In genomic region chr5:3460907-3461306, GRCm38 (mm10) we compare ENCODE assay signal across 13 mouse cellular contexts.
DNase-seq lines count a peak whose midpoint lies in the region; ATAC-seq and TF ChIP-seq lines count a peak whose summit lies in the region.
"Had no signal": no experiment of that assay in that cellular context is flagged by ENCODE, and none has a peak within 500 bp of the region (broad histone marks: within the 10 kb centered on the region; RNA-seq: fewer than 3 reads in every experiment).

No protein-coding gene starts in this region.

- no peak for TF ChIP-seq CTCF in MEL (IDR thresholded peaks at IDR 0.05 in 2 of 3, conservative IDR thresholded peaks at IDR 0.05 in 1 of 3; ENCODE audit: control insufficient read depth in 1 of 3, insufficient read depth in 1 of 3, low read depth in 2 of 3, low read length in 3 of 3, poor library complexity in 1 of 3, severe bottlenecking in 1 of 3)
- no peak for TF ChIP-seq CTCF in intestine, postnatal 0 days (IDR thresholded peaks at IDR 0.05; ENCODE audit: low read depth)

- TF ChIP-seq RAD21 in MEL (IDR thresholded peaks at IDR 0.05; ENCODE audit: low read depth, low read length) = no peak

- H3K36me3 ChIP-seq in MEL (ENCODE audit: control insufficient read depth in 1 of 2, insufficient read depth in 2 of 2, low read length in 2 of 2) = peaks cover 0 to 30% of the 10 kb centered on the region in 2 experiments; a peak in 3 of 4 replicates
- no peaks in the 10 kb centered on the region for H3K36me3 ChIP-seq in splenic B cell, adult 2 months (ENCODE audit: control insufficient read depth, insufficient read depth, low read length, poor library complexity, severe bottlenecking)
- no peaks in the 10 kb centered on the region for H3K36me3 ChIP-seq in intestine, postnatal 0 days (ENCODE audit: control insufficient read depth, insufficient read depth)
- H3K36me3 ChIP-seq: liver, embryonic 15.5 days; neural tube, embryonic 13.5 days had no signal

- peaks cover 19% of the 10 kb centered on the region for H3K79me2 ChIP-seq in MEL (ENCODE audit: control insufficient read depth, insufficient read depth, low read length, poor library complexity)

- H3K4me3 ChIP-seq in MEL (ENCODE audit: control insufficient read depth in 1 of 2, insufficient read depth in 1 of 2, low read depth in 2 of 2, low read length in 2 of 2) = no peak overlapping the region
- no peak overlapping the region for H3K4me3 ChIP-seq in intestine, postnatal 0 days (ENCODE audit: low read depth, low read length)
- H3K4me3 ChIP-seq: layer of hippocampus, adult 2 months; liver, embryonic 15.5 days; neural tube, embryonic 13.5 days had no signal

- no peak for TF ChIP-seq POLR2A in MEL (IDR thresholded peaks at IDR 0.05; ENCODE audit: control insufficient read depth in 1 of 2, insufficient read depth in 1 of 2, low read depth in 1 of 2, low read length in 2 of 2, poor library complexity in 1 of 2)

- TF ChIP-seq EP300 in MEL (IDR thresholded peaks at IDR 0.05; ENCODE audit: low read depth in 1 of 2, low read length in 2 of 2) = no peak

- no peak overlapping the region for H3K27ac ChIP-seq in MEL (ENCODE audit: control insufficient read depth, low read depth, low read length)
- no peak overlapping the region for H3K27ac ChIP-seq in intestine, postnatal 0 days (ENCODE audit: low read depth, low read length)
- H3K27ac ChIP-seq: layer of hippocampus, adult 2 months; liver, embryonic 15.5 days; neural tube, embryonic 13.5 days had no signal

- H3K9me3 ChIP-seq in MEL (replicated peaks; ENCODE audit: insufficient read depth, low read length) = no peaks in the 10 kb centered on the region
- no peaks in the 10 kb centered on the region for H3K9me3 ChIP-seq in intestine, postnatal 0 days (ENCODE audit: control insufficient read depth)
- H3K9me3 ChIP-seq: liver, embryonic 15.5 days; neural tube, embryonic 13.5 days had no signal

- H3K4me1 ChIP-seq in MEL (ENCODE audit: control insufficient read depth in 1 of 2, insufficient read depth in 2 of 2, low read length in 2 of 2) = no peaks in the 10 kb centered on the region; a peak in 1 of 4 replicates
- no peaks in the 10 kb centered on the region for H3K4me1 ChIP-seq in intestine, postnatal 0 days (replicated peaks; ENCODE audit: control insufficient read depth, insufficient read depth, low read length)
- H3K4me1 ChIP-seq: neural tube, embryonic 13.5 days had no signal

- H3K27me3 ChIP-seq in MEL (ENCODE audit: control insufficient read depth in 1 of 2, insufficient read depth in 2 of 2, low read length in 2 of 2) = no peaks in the 10 kb centered on the region
- H3K27me3 ChIP-seq in splenic B cell, adult 2 months (ENCODE audit: control insufficient read depth, insufficient read depth, low read length, poor library complexity, severe bottlenecking) = no peaks in the 10 kb centered on the region
- no peaks in the 10 kb centered on the region for H3K27me3 ChIP-seq in intestine, postnatal 0 days (replicated peaks; ENCODE audit: control insufficient read depth, insufficient read depth, low read length)
- H3K27me3 ChIP-seq: liver, embryonic 15.5 days; neural tube, embryonic 13.5 days had no signal

- peak; percentile 14 to 28 for DNase-seq in spleen, adult 18-20 months
- no peak for DNase-seq in spleen, postnatal 14 days (ENCODE audit: low spot score in 2 of 2)
- DNase-seq in MEL (ENCODE audit: low read depth, low spot score) = peak; percentile 27
- peak; percentile 55 for DNase-seq in splenic B cell, adult 2 months (ENCODE audit: low read depth, low spot score)
- DNase-seq in gastrocnemius, adult 8-10 months (ENCODE audit: low spot score in 2 of 2) = no peak
- DNase-seq in ovary, postnatal 36 days (ENCODE audit: low spot score) = no peak
- DNase-seq: kidney, adult 18-20 months had no signal

- 51% methylated on average over 9 of the region's 9 CpGs for whole genome bisulfite sequencing in intestine, postnatal 0 days

- H3K4me2 ChIP-seq in intestine, postnatal 0 days (replicated peaks; ENCODE audit: low read depth) = no peak overlapping the region
- H3K4me2 ChIP-seq: liver, embryonic 15.5 days; midbrain, embryonic 11.5 days; neural tube, embryonic 13.5 days had no signal

- H3K9ac ChIP-seq in MEL (ENCODE audit: control insufficient read depth, low read depth, low read length, poor library complexity, severe bottlenecking) = no peak overlapping the region
- no peak overlapping the region for H3K9ac ChIP-seq in intestine, postnatal 0 days (ENCODE audit: low read depth, low read length)
- H3K9ac ChIP-seq: liver, embryonic 15.5 days; neural tube, embryonic 13.5 days had no signal

- ATAC-seq in inflammation-experienced regulatory T-cells, adult 6 months = peak; percentile 77
- ATAC-seq in intestine, postnatal 0 days = no peak

TF ChIP-seq in MEL, 35 proteins besides CTCF, POLR2A, EP300 and RAD21:
- TF ChIP-seq TAL1 (IDR thresholded peaks at IDR 0.05; ENCODE audit: low read length) = no peak
- TF ChIP-seq USF1 (IDR thresholded peaks at IDR 0.05; ENCODE audit: low read depth, low read length) = no peak
- TF ChIP-seq MEF2A (IDR thresholded peaks at IDR 0.05; ENCODE audit: extremely low read depth, insufficient replicate concordance, low read depth, low read length, poor library complexity, severe bottlenecking) = no peak
- TF ChIP-seq UBTF (IDR thresholded peaks at IDR 0.05; ENCODE audit: borderline replicate concordance, insufficient read depth, low read depth, low read length) = no peak
- TF ChIP-seq ZNF384 (IDR thresholded peaks at IDR 0.05; ENCODE audit: low read depth, low read length) = no peak
- TF ChIP-seq SIN3A (IDR thresholded peaks at IDR 0.05; ENCODE audit: low read length) = no peak
- no peak for TF ChIP-seq ZC3H11A (IDR thresholded peaks at IDR 0.05; ENCODE audit: low read depth, low read length)
- TF ChIP-seq MAZ (IDR thresholded peaks at IDR 0.05; ENCODE audit: low read depth, low read length) = no peak
- no peak for TF ChIP-seq TBP (IDR thresholded peaks at IDR 0.05; ENCODE audit: low read depth, low read length)
- no peak for TF ChIP-seq MYB (IDR thresholded peaks at IDR 0.05; ENCODE audit: low read depth, low read length)
- TF ChIP-seq JUND (IDR thresholded peaks at IDR 0.05; ENCODE audit: low read depth, low read length) = no peak
- no peak for TF ChIP-seq MAFK (IDR thresholded peaks at IDR 0.05; ENCODE audit: borderline replicate concordance, low read depth, low read length)
- TF ChIP-seq MXI1 (IDR thresholded peaks at IDR 0.05; ENCODE audit: low read depth, low read length) = no peak
- no peak for TF ChIP-seq USF2 (IDR thresholded peaks at IDR 0.05; ENCODE audit: borderline replicate concordance in 1 of 2, insufficient read depth in 1 of 2, low read depth in 1 of 2, low read length in 2 of 2)
- TF ChIP-seq RCOR1 (IDR thresholded peaks at IDR 0.05; ENCODE audit: low read depth, low read length) = no peak
- no peak for TF ChIP-seq ELF1 (IDR thresholded peaks at IDR 0.05; ENCODE audit: low read depth, low read length)
- TF ChIP-seq MYC (IDR thresholded peaks at IDR 0.05; ENCODE audit: low read depth, low read length) = no peak

Comparison
In these comparisons a context has a peak if more than half of its experiments do, and no peak if none do; other contexts are left out.
1. DNase-seq: peak in spleen, adult 18-20 months (2 of 2), MEL (single experiment) and splenic B cell, adult 2 months (single experiment); none in spleen, postnatal 14 days (0 of 2), gastrocnemius, adult 8-10 months (0 of 2) and ovary, postnatal 36 days (single experiment).